35 mouse cellular contexts compared by ENCODE assay signal in genomic region chr17:79120269-79120668, GRCm38 (mm10).
"Had no signal": no experiment of that assay in that cellular context is flagged by ENCODE, and none has a peak within 500 bp of the region (broad histone marks: within the 10 kb centered on the region; RNA-seq: fewer than 3 reads in every experiment).

No protein-coding gene starts in this region.

- H3K36me3 ChIP-seq: heart, embryonic 12.5 days; heart, embryonic 13.5 days; heart, embryonic 15.5 days; hindbrain, embryonic 10.5 days; hindbrain, embryonic 12.5 days; hindbrain, embryonic 13.5 days; hindbrain, embryonic 15.5 days; intestine, embryonic 15.5 days; kidney, embryonic 15.5 days had no signal

- H3K4me3 ChIP-seq: heart, embryonic 12.5 days; heart, embryonic 13.5 days; heart, embryonic 15.5 days; hindbrain, embryonic 10.5 days; hindbrain, embryonic 12.5 days; hindbrain, embryonic 13.5 days; hindbrain, embryonic 15.5 days; intestine, embryonic 15.5 days; kidney, embryonic 15.5 days; layer of hippocampus, adult 2 months; left cerebral cortex, adult 2 months had no signal

- H3K4me2 ChIP-seq: heart, embryonic 11.5 days; heart, embryonic 12.5 days; heart, embryonic 13.5 days; heart, embryonic 15.5 days; hindbrain, embryonic 12.5 days; hindbrain, embryonic 13.5 days; hindbrain, embryonic 14.5 days; hindbrain, embryonic 15.5 days; intestine, embryonic 15.5 days; kidney, embryonic 15.5 days had no signal

- ATAC-seq: hindbrain, embryonic 16.5 days; hindbrain, postnatal 0 days; inflammation-experienced regulatory T-cells, adult 6 months; intestine, embryonic 15.5 days; intestine, embryonic 16.5 days; intestine, postnatal 0 days had no signal

- H3K9ac ChIP-seq: heart, embryonic 12.5 days; heart, embryonic 13.5 days; heart, embryonic 15.5 days; hindbrain, embryonic 12.5 days; hindbrain, embryonic 13.5 days; hindbrain, embryonic 14.5 days; hindbrain, embryonic 15.5 days; intestine, embryonic 15.5 days; kidney, embryonic 15.5 days had no signal

- H3K9me3 ChIP-seq: heart, embryonic 15.5 days; hindbrain, embryonic 15.5 days; intestine, embryonic 15.5 days had no signal

- H3K27ac ChIP-seq: heart, embryonic 13.5 days; heart, embryonic 15.5 days; hindbrain, embryonic 10.5 days; hindbrain, embryonic 12.5 days; hindbrain, embryonic 13.5 days; hindbrain, embryonic 14.5 days; hindbrain, embryonic 15.5 days; hindbrain, postnatal 0 days; intestine, embryonic 15.5 days; kidney, embryonic 15.5 days; kidney, postnatal 0 days; layer of hippocampus, adult 2 months; left cerebral cortex, adult 2 months had no signal

- H3K27me3 ChIP-seq: heart, embryonic 12.5 days; heart, embryonic 13.5 days; heart, embryonic 15.5 days; hindbrain, embryonic 12.5 days; hindbrain, embryonic 13.5 days; hindbrain, embryonic 15.5 days; intestine, embryonic 15.5 days; kidney, embryonic 15.5 days had no signal

- H3K4me1 ChIP-seq: heart, embryonic 12.5 days; heart, embryonic 13.5 days; heart, embryonic 15.5 days; hindbrain, embryonic 10.5 days; hindbrain, embryonic 12.5 days; hindbrain, embryonic 13.5 days; hindbrain, embryonic 15.5 days; intestine, embryonic 15.5 days; kidney, embryonic 15.5 days had no signal

- DNase-seq: heart, postnatal 10 days; heart, postnatal 14 days; heart, postnatal 36 days; heart, postnatal 4 days; kidney, adult 11 months; kidney, adult 18-20 months; kidney, adult 2 months; kidney, adult 8-10 months; kidney, adult 9 months; kidney, postnatal 10 days; kidney, postnatal 14 days; kidney, postnatal 25 days; kidney, postnatal 36 days; kidney, postnatal 4 days; layer of hippocampus, adult 9-11 months; layer of hippocampus, postnatal 36 days had no signal
